Mouse (Mus musculus): ENCODE data around the gene Aplnr.

Aplnr gene

GRCm38 (mm10) chr2:85187582-85188151 lies 51.6 kb downstream of the Aplnr start:
- DNase-seq (ENCODE audit: low read depth), result no peak
